22 mouse cellular contexts compared by ENCODE assay signal in genomic region chr15:84769641-84770341, GRCm38 (mm10). TPM values are rescaled to one million over a fixed set of nuclear protein-coding genes. Genes with fewer than 3 reads are reported as not detected.
DNase-seq lines count a peak whose midpoint lies in the region; ATAC-seq and TF ChIP-seq lines count a peak whose summit lies in the region.
"Had no signal": no experiment of that assay in that cellular context is flagged by ENCODE, and none has a peak within 500 bp of the region (broad histone marks: within the 10 kb centered on the region; RNA-seq: fewer than 3 reads in every experiment).

No protein-coding gene starts in this region.

- WGBS in heart, adult 2 months = 59% methylated on average over 11 of the region's 11 CpGs
- WGBS in heart, embryonic 10.5 days = 78% methylated on average over 11 of the region's 11 CpGs
- WGBS in heart, postnatal 0 days = 67% methylated on average over 11 of the region's 11 CpGs
- 82% methylated on average over 11 of the region's 11 CpGs for WGBS in limb, embryonic 10.5 days

- no peak for TF ChIP-seq CTCF in heart, adult 2 months (IDR thresholded peaks at IDR 0.05)
- TF ChIP-seq CTCF in heart, postnatal 0 days (IDR thresholded peaks at IDR 0.05; ENCODE audit: low read depth) = no peak

- TF ChIP-seq POLR2A in heart, adult 2 months (IDR thresholded peaks at IDR 0.05; ENCODE audit: insufficient read depth, low read depth, low read length) = no peak

- H3K79me2 ChIP-seq in heart, adult 2 months (replicated peaks; ENCODE audit: control insufficient read depth, insufficient read depth, low read length) = no peaks in the 10 kb centered on the region

- H3K27me3 ChIP-seq in heart, adult 2 months (ENCODE audit: control insufficient read depth, insufficient read depth, low read length) = no peaks in the 10 kb centered on the region
- H3K27me3 ChIP-seq in heart, embryonic 10.5 days (ENCODE audit: insufficient read depth, poor library complexity, severe bottlenecking) = peaks cover 11% of the 10 kb centered on the region; the same call in 1 of the 2 replicates
- no peaks in the 10 kb centered on the region for H3K27me3 ChIP-seq in heart, postnatal 0 days (ENCODE audit: control insufficient read depth, insufficient read depth, low read length)
- no peaks in the 10 kb centered on the region for H3K27me3 ChIP-seq in limb, embryonic 10.5 days (ENCODE audit: low read depth, poor library complexity, severe bottlenecking)
- H3K27me3 ChIP-seq: hindbrain, embryonic 12.5 days; liver, embryonic 15.5 days had no signal

- peak; percentile 16; the same call in 1 of the 2 replicates for ATAC-seq in heart, postnatal 0 days (ENCODE audit: insufficient read depth, low read depth)
- ATAC-seq: forebrain, embryonic 16.5 days; inflammation-experienced regulatory T-cells, adult 6 months; lung, postnatal 0 days had no signal

- H3K4me2 ChIP-seq in heart, postnatal 0 days (ENCODE audit: low read depth, low read length) = no peak overlapping the region
- H3K4me2 ChIP-seq: hindbrain, embryonic 12.5 days; liver, embryonic 15.5 days; midbrain, embryonic 12.5 days had no signal

- no peak for TF ChIP-seq EP300 in heart, adult 2 months (IDR thresholded peaks at IDR 0.05; ENCODE audit: insufficient read depth, low read depth, low read length)
- TF ChIP-seq EP300 in heart, postnatal 0 days (IDR thresholded peaks at IDR 0.05; ENCODE audit: low read depth) = no peak

- peak; percentile 54 to 56 for DNase-seq in heart, adult 2 months
- no peak for DNase-seq in heart, embryonic 10.5 days (ENCODE audit: low spot score)
- DNase-seq in 416B (ENCODE audit: low read depth) = peak; percentile 79
- no peak for DNase-seq in heart, postnatal 0 days (ENCODE audit: low spot score)
- no peak for DNase-seq in limb, embryonic 10.5 days (ENCODE audit: low spot score)
- DNase-seq in adrenal gland, postnatal 36 days = no peak
- DNase-seq in adrenal gland, adult 18-20 months (ENCODE audit: low spot score in 2 of 2) = no peak
- DNase-seq: cerebellum, postnatal 25 days; kidney, postnatal 25 days; retina, postnatal 1 day; right cerebral cortex, postnatal 4 days; thymus, postnatal 36 days had no signal

- H3K4me3 ChIP-seq in heart, adult 2 months = no peak overlapping the region
- no peak overlapping the region for H3K4me3 ChIP-seq in heart, embryonic 10.5 days
- no peak overlapping the region for H3K4me3 ChIP-seq in heart, postnatal 0 days (ENCODE audit: low read depth, low read length)
- no peak overlapping the region for H3K4me3 ChIP-seq in limb, embryonic 10.5 days
- H3K4me3 ChIP-seq: hindbrain, embryonic 12.5 days; liver, embryonic 15.5 days; midbrain, embryonic 12.5 days; myocyte had no signal

- no peak overlapping the region for H3K27ac ChIP-seq in heart, adult 2 months
- H3K27ac ChIP-seq in heart, embryonic 10.5 days = no peak overlapping the region
- H3K27ac ChIP-seq in heart, postnatal 0 days (ENCODE audit: low read depth) = no peak overlapping the region
- 0 out of 2 replicates have a peak overlapping the region, but pooled peaks have one; percentile 25 for H3K27ac ChIP-seq in limb, embryonic 10.5 days
- H3K27ac ChIP-seq: hindbrain, embryonic 12.5 days; liver, embryonic 15.5 days; midbrain, embryonic 12.5 days had no signal

- no peaks in the 10 kb centered on the region for H3K9me3 ChIP-seq in heart, embryonic 10.5 days
- no peaks in the 10 kb centered on the region for H3K9me3 ChIP-seq in heart, postnatal 0 days (replicated peaks; ENCODE audit: control insufficient read depth, low read length)
- H3K9me3 ChIP-seq in limb, embryonic 10.5 days (replicated peaks) = no peaks in the 10 kb centered on the region
- H3K9me3 ChIP-seq: hindbrain, embryonic 12.5 days; liver, embryonic 15.5 days; midbrain, embryonic 12.5 days had no signal

- no peaks in the 10 kb centered on the region for H3K4me1 ChIP-seq in heart, adult 2 months (ENCODE audit: control insufficient read depth, insufficient read depth, low read length)
- H3K4me1 ChIP-seq in heart, embryonic 10.5 days = peaks cover 13% of the 10 kb centered on the region; the same call in 1 of the 2 replicates
- H3K4me1 ChIP-seq in heart, postnatal 0 days (ENCODE audit: control insufficient read depth, insufficient read depth) = no peaks in the 10 kb centered on the region
- H3K4me1 ChIP-seq in limb, embryonic 10.5 days = peaks cover 19% of the 10 kb centered on the region
- H3K4me1 ChIP-seq: liver, embryonic 15.5 days had no signal

- H3K9ac ChIP-seq in heart, adult 2 months (ENCODE audit: low read depth, low read length) = no peak overlapping the region
- H3K9ac ChIP-seq in heart, postnatal 0 days (replicated peaks; ENCODE audit: low read depth, low read length) = no peak overlapping the region
- H3K9ac ChIP-seq: hindbrain, embryonic 12.5 days; liver, embryonic 15.5 days; midbrain, embryonic 12.5 days had no signal

- intact Hi-C loops in heart, adult 2 months (cut with DNase I) = no loop called here

- H3K36me3 ChIP-seq in heart, adult 2 months (ENCODE audit: control insufficient read depth, insufficient read depth, low read length) = no peaks in the 10 kb centered on the region
- H3K36me3 ChIP-seq in heart, embryonic 10.5 days = no peaks in the 10 kb centered on the region
- no peaks in the 10 kb centered on the region for H3K36me3 ChIP-seq in heart, postnatal 0 days (replicated peaks; ENCODE audit: control insufficient read depth, insufficient read depth, low read length)
- H3K36me3 ChIP-seq in limb, embryonic 10.5 days = no peaks in the 10 kb centered on the region
- H3K36me3 ChIP-seq: hindbrain, embryonic 12.5 days; liver, embryonic 15.5 days; midbrain, embryonic 12.5 days had no signal

RNA-seq across cellular contexts. Expression of gene Arhgap8, which starts 49.9 kb away (rescaled TPM):
- total RNA-seq in heart, adult 2 months (2021) = 1 to 10 TPM in 1 of 2 experiments, under 1 TPM in 1; 0.70 to 1.5 TPM
- polyA plus RNA-seq in heart, adult 2 months (2012; rRNA removed) = 1.7 and 1.9 TPM in 2 replicates
- 4.3 and 6.5 TPM in 2 replicates for polyA plus RNA-seq in heart, embryonic 10.5 days (2016; fragmentation: Nextera tagmentation; extraction: Ambion mirVana)
- 3.7 TPM in 1 of 2 replicates, not detected in the other for total RNA-seq in heart, postnatal 0 days (2014; rRNA removed; ENCODE audit: low replicate concordance)
- polyA plus RNA-seq in heart, postnatal 0 days (2015; fragmentation: Nextera tagmentation; extraction: Ambion mirVana) = 1.2 and 1.3 TPM in 2 replicates
- polyA plus RNA-seq in limb, embryonic 10.5 days (2016; fragmentation: Nextera tagmentation; extraction: Ambion mirVana) = 3.5 and 4.1 TPM in 2 replicates
- total RNA-seq in adrenal gland, postnatal 36 days (2021) = 1 to 10 TPM in 1 of 2 experiments, under 1 TPM in 1; 0.56 to 1.1 TPM
- 1 to 10 TPM in 1 of 2 experiments, under 1 TPM in 1; 0.53 to 1.3 TPM for total RNA-seq in adrenal gland, adult 18-20 months (2021)
- total RNA-seq: granulocyte monocyte progenitor cell, adult 5-6 weeks; neutrophil, adult 5-6 weeks had no signal
- polyA plus RNA-seq: C2C12, myocyte had no signal

Comparison
In these comparisons a context has a peak if more than half of its experiments do, and no peak if none do; other contexts are left out.
1. DNase-seq: peak in heart, adult 2 months (2 of 2) and 416B (single experiment); none in heart, embryonic 10.5 days (single experiment), heart, postnatal 0 days (single experiment), limb, embryonic 10.5 days (single experiment), adrenal gland, postnatal 36 days (0 of 2) and adrenal gland, adult 18-20 months (0 of 2).